Mouse (Mus musculus) ES-E14 (cell line): ENCODE measurements around the gene Cxcr5. TPM values are rescaled to one million over a fixed set of nuclear protein-coding genes. Genes with fewer than 3 reads are reported as not detected.

Experiments
- DNase-seq: peaks from one replicate; pipeline ENCODE4 v3.0.0-alpha.2; 2013; ENCODE audit warnings: low read depth, low spot score
- H3K27ac ChIP-seq: 2 replicates; pipeline ENCODE4 v1.5.1; 2012; ENCODE audit warnings: low read depth, mild to moderate bottlenecking, low read length, moderate library complexity, mixed read lengths; ENCODE audit not compliant: poor library complexity, insufficient read depth, severe bottlenecking
- H3K36me3 ChIP-seq: 2 replicates; pipeline ENCODE4 v1.6.1; 2012; ENCODE audit warnings: mild to moderate bottlenecking, low read length, moderate library complexity, mixed read lengths; ENCODE audit not compliant: control insufficient read depth, poor library complexity, insufficient read depth, severe bottlenecking
- H3K4me1 ChIP-seq, 2 experiments: fragments of 150-350 bp in 1 of 2; sonication (generic) in 1 of 2; 2 replicates each; pipeline ENCODE4 v1.6.1; 2012; ENCODE audit warnings: low read length in 2 of 2, mild to moderate bottlenecking in 1 of 2, mixed read lengths in 1 of 2; ENCODE audit not compliant: control insufficient read depth in 2 of 2, insufficient read depth in 2 of 2, poor library complexity in 1 of 2
- H3K4me3 ChIP-seq, 2 experiments: fragments of 150-350 bp in 1 of 2; sonication (generic) in 1 of 2; 2 replicates each; pipeline ENCODE4 v1.5.1; 2012; ENCODE audit warnings: low read length in 2 of 2, low read depth in 1 of 2, mild to moderate bottlenecking in 1 of 2, mixed read lengths in 1 of 2; ENCODE audit not compliant: insufficient read depth in 1 of 2, poor library complexity in 1 of 2, severe bottlenecking in 1 of 2
- H3K9ac ChIP-seq: 2 replicates; pipeline ENCODE4 v1.6.1; 2012; ENCODE audit warnings: low read depth, mild to moderate bottlenecking, low read length, mixed read lengths; ENCODE audit not compliant: poor library complexity, insufficient read depth, severe bottlenecking
- H3K9me3 ChIP-seq: fragments of 150-350 bp; sonication (generic); 2 replicates; pipeline ENCODE4 v1.6.1; 2012; ENCODE audit warnings: low read depth, mild to moderate bottlenecking, low read length; ENCODE audit not compliant: control insufficient read depth, insufficient read depth
- CHD2 ChIP-seq: IDR thresholded peaks from 2 replicates; pipeline ENCODE4 v1.6.1; 2014; ENCODE audit warnings: mild to moderate bottlenecking, low read depth, low read length, inconsistent platforms
- HCFC1 ChIP-seq: IDR thresholded peaks from 2 replicates; pipeline ENCODE4 v1.6.1; 2012; ENCODE audit warnings: low read length, inconsistent platforms, borderline replicate concordance; ENCODE audit not compliant: insufficient read depth
- MAFK ChIP-seq: IDR thresholded peaks from 2 replicates; pipeline ENCODE4 v1.6.1; 2014; ENCODE audit warnings: mild to moderate bottlenecking, low read depth, low read length, inconsistent platforms; ENCODE audit not compliant: insufficient read depth
- ZC3H11A ChIP-seq: IDR thresholded peaks from 2 replicates; pipeline ENCODE4 v1.6.1; 2012; ENCODE audit warnings: low read depth, mild to moderate bottlenecking, inconsistent platforms, low read length, borderline replicate concordance
- ZNF384 ChIP-seq: IDR thresholded peaks from 2 replicates; pipeline ENCODE4 v1.6.1; 2012; ENCODE audit warnings: low read depth, low read length, inconsistent platforms
- in situ Hi-C, 2 experiments: fragments of 600-800 bp; cut with MboI; formaldehyde crosslinking; loops; one replicate each; pipeline ENCODE4 v1.15.1; 2025; ENCODE audit warnings: low sequenced_read_pairs in 2 of 2, inconsistent platforms in 1 of 2; ENCODE audit not compliant: unreplicated experiment in 2 of 2
- total RNA-seq: library from RNA; depleted of rRNA; stranded (reverse); fragments of 300-350 nt; gene quantifications from 2 replicates; pipeline ENCODE4 v1.2.3, GENCODE M21; 2012

Cxcr5 gene
- total RNA-seq, 1 experiment: 0.31 TPM

GRCm38 (mm10) chr9:44475936-44476335 lies 85.7 kb downstream of the Cxcr5 start:
- no peak overlapping the region for H3K4me3 ChIP-seq
- H3K9me3 ChIP-seq: no peaks in the 10 kb centered on the region
- no peak overlapping the region for H3K27ac ChIP-seq
- in situ Hi-C loops: no loop called here
- no peak for DNase-seq
- no peaks in the 10 kb centered on the region for H3K36me3 ChIP-seq
- TF ChIP-seq MAFK (no peak), CHD2 (no peak), HCFC1 (no peak), ZC3H11A (no peak), ZNF384 (no peak)
- H3K4me1 ChIP-seq: no peaks in the 10 kb centered on the region
- H3K9ac ChIP-seq: no peak overlapping the region

DNA sequence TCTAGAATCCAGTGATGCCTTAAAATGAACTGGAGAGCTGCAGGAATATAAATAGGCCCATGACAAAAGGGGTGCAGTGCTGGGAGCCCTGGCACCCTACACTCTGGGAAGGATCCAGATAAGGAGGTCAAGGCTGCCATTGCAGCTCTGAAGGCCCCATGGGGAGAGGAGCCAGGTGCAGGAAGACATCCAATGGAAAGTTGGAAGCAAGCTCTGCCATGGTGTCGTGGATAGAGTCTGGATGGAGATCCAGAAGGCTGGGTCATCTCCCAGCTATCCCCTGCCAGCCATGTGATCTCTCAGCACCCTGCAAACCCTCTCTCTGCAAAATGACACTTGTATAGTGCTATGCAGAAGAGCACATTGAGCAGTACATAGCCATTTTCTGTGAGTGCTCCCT lies 87.3 kb downstream of the Cxcr5 start:
- in situ Hi-C loops: loop anchor here in 1 of 2 experiments (5.0 kb wide), 1 partner anchor 33 kb away; no protein-coding TSS in a partner anchor
- H3K27ac ChIP-seq: no peak overlapping the region
- TF ChIP-seq HCFC1 (no peak), CHD2 (no peak), ZC3H11A (no peak), ZNF384 (no peak), MAFK (no peak)
- no peaks in the 10 kb centered on the region for H3K9me3 ChIP-seq
- no peak overlapping the region for H3K9ac ChIP-seq
- no peak for DNase-seq
- no peaks in the 10 kb centered on the region for H3K4me1 ChIP-seq
- H3K36me3 ChIP-seq: no peaks in the 10 kb centered on the region
- no peak overlapping the region for H3K4me3 ChIP-seq

DNA sequence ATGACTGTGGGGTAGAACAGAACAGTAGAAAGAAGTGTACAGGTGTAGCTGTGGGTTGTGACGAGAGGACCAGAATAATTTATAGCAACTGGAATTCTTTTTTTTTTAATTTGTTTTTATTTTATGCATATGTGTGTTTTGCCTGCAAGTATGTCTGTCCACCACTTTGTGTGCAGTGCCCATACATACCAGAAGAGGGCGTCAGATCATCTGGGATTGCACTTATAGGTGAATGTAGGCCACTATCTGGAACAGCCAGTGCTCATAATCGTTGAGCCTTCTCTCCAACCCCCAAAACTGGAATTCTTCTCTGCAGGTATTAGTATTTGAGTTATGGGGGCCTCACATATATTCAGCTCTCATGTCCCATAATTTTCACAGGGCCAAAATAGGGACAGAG lies 88.5 kb downstream of the Cxcr5 start:
- in situ Hi-C loops: loop anchor here in 1 of 2 experiments (5.0 kb wide), 1 partner anchor 34 kb away; no protein-coding TSS in a partner anchor
- TF ChIP-seq HCFC1: no peak
- TF ChIP-seq CHD2: no peak
- no peak for TF ChIP-seq ZC3H11A
- no peak for TF ChIP-seq MAFK
- no peak for TF ChIP-seq ZNF384
- Histone ChIP-seq H3K27ac (no peak overlapping the region), H3K36me3 (no peaks in the 10 kb centered on the region), H3K9ac (no peak overlapping the region), H3K4me3 (no peak overlapping the region), H3K9me3 (no peaks in the 10 kb centered on the region), H3K4me1 (no peaks in the 10 kb centered on the region)
- DNase-seq: no peak

- Histone ChIP-seq H3K9ac (no peak overlapping the region), H3K4me3 (no peak overlapping the region), H3K27ac (no peak overlapping the region), H3K36me3 (no peaks in the 10 kb centered on the region), H3K9me3 (no peaks in the 10 kb centered on the region), H3K4me1 (no peaks in the 10 kb centered on the region)
- TF ChIP-seq ZC3H11A (no peak), MAFK (no peak), ZNF384 (no peak), CHD2 (no peak), HCFC1 (no peak)
- no peak for DNase-seq
- in situ Hi-C loops: no loop called here
Observed at GRCm38 (mm10) chr9:44468800-44469199, 92.9 kb downstream of the Cxcr5 start.

DNA sequence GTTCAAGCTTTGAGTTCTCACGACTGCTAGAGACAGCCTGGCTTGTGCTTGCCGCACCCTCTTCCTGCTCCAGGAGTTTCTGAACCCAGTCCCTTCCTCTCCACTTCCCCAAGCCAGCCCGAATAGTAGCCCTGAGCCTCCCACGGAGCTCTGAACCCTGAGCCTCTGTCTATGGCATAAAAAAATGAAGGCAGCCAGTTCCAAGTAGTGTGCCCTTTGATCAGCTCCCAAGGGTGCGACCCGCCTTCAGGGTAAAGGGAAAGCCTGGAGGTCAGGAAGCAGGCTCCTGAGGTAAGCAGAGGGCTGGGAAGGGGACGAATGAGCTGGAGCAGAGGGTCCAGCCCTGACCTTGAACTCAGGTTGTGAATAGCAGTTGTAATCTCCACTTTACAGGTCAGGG lies 93.5 kb downstream of the Cxcr5 start:
- Histone ChIP-seq H3K9me3 (no peaks in the 10 kb centered on the region), H3K27ac (no peak overlapping the region), H3K36me3 (no peaks in the 10 kb centered on the region), H3K4me1 (no peaks in the 10 kb centered on the region), H3K9ac (no peak overlapping the region), H3K4me3 (no peak overlapping the region)
- no peak for DNase-seq
- TF ChIP-seq ZNF384 (no peak), MAFK (no peak), HCFC1 (no peak), ZC3H11A (no peak), CHD2 (no peak)
- in situ Hi-C loops: no loop called here
